Mouse (Mus musculus) ES-Bruce4 (cell line): ENCODE measurements at regions not wholly inside any gene's neighbourhood (a gene's known extent, or its start where the extent isn't known, plus 50 kb on each side); places are given as distances from the start of the nearest gene placed in this dataset.

ENCODE experiments used
- H3K27ac ChIP-seq: 2 replicates; pipeline ENCODE4 v1.5.1; 2012; ENCODE audit warnings: low read length, inconsistent platforms; ENCODE audit not compliant: insufficient read depth
- H3K27me3 ChIP-seq: 2 replicates; pipeline ENCODE4 v1.6.1; 2012; ENCODE audit warnings: mild to moderate bottlenecking, low read length, inconsistent platforms; ENCODE audit not compliant: control insufficient read depth, poor library complexity, insufficient read depth, severe bottlenecking
- H3K36me3 ChIP-seq: 2 replicates; pipeline ENCODE4 v1.6.1; 2012; ENCODE audit warnings: inconsistent platforms, mild to moderate bottlenecking, low read length, moderate library complexity; ENCODE audit not compliant: control insufficient read depth, poor library complexity, insufficient read depth, severe bottlenecking
- H3K4me1 ChIP-seq: one replicate; pipeline ENCODE4 v1.8.1; 2011; ENCODE audit warnings: low read length; ENCODE audit not compliant: control insufficient read depth, insufficient read depth
- H3K4me3 ChIP-seq: 2 replicates; pipeline ENCODE4 v1.5.1; 2011; ENCODE audit warnings: low read depth, mild to moderate bottlenecking, low read length
- H3K9ac ChIP-seq: 2 replicates; pipeline ENCODE4 v1.6.1; 2012; ENCODE audit warnings: low read depth, mild to moderate bottlenecking, inconsistent platforms; ENCODE audit not compliant: poor library complexity, severe bottlenecking
- H3K9me3 ChIP-seq: replicated peaks from 2 replicates; pipeline ENCODE4 v1.6.1; 2012; ENCODE audit warnings: mild to moderate bottlenecking, low read length, inconsistent platforms; ENCODE audit not compliant: control insufficient read depth, poor library complexity, insufficient read depth, severe bottlenecking
- CTCF ChIP-seq: IDR thresholded peaks from one replicate; pipeline ENCODE4 v1.8.1; 2011; ENCODE audit warnings: low read depth, low read length
- EP300 ChIP-seq: IDR thresholded peaks from 2 replicates; pipeline ENCODE4 v1.6.1; 2011; ENCODE audit warnings: low read depth, low read length; ENCODE audit not compliant: insufficient read depth
- POLR2A ChIP-seq: IDR thresholded peaks from one replicate; pipeline ENCODE4 v1.8.1; 2011; ENCODE audit warnings: low read length; ENCODE audit not compliant: insufficient read depth

DNA sequence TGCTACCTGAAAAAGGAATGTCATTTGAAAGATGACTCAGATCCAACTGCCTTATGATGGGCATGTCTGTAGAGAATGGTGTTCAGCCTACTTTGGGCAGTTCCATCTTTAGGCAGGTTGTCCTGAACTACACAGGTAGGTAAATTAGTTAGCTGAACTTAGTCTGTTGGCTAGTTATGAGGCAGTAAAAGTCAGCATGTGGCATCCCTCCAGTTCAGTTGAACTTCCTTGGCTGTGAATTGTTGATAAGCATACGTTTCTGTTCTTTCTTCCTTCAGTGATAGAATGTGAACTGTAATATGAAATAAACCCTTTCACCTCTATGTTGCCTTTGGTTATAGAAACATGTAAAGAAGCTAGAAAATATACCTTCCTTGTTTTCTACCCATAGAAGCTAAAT lies 1198.8 kb downstream of the Cntnap5b start:
- Histone ChIP-seq H3K36me3 (no peaks in the 10 kb centered on the region), H3K9ac (no peak overlapping the region), H3K4me1 (no peaks in the 10 kb centered on the region), H3K27me3 (no peaks in the 10 kb centered on the region), H3K4me3 (no peak overlapping the region), H3K27ac (no peak overlapping the region), H3K9me3 (no peaks in the 10 kb centered on the region)
- TF ChIP-seq POLR2A (no peak), CTCF (no peak), EP300 (no peak)

DNA sequence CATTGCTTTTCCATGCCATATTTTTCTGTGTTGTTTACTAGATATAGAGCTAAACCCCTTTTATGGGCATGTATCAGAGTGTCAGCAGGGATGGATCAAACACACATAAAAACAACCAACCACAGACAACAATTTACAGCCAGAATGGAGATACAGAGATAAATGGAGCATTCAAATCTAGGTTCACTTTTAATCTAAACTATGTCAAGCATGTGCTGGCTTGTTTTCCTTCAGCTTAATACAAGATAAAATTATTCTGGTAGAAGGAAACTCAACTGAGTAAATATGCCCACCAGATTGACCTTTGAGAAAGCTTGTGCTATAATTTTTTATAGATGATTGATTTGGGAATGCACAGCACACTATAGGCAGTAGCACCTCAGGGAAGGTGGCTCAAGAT lies 1199.7 kb downstream of the Cntnap5b start:
- no peaks in the 10 kb centered on the region for H3K36me3 ChIP-seq
- TF ChIP-seq EP300 (no peak), CTCF (no peak), POLR2A (no peak)
- H3K27me3 ChIP-seq = no peaks in the 10 kb centered on the region
- no peaks in the 10 kb centered on the region for H3K9me3 ChIP-seq
- no peak overlapping the region for H3K4me3 ChIP-seq
- no peak overlapping the region for H3K27ac ChIP-seq
- no peak overlapping the region for H3K9ac ChIP-seq
- no peaks in the 10 kb centered on the region for H3K4me1 ChIP-seq

DNA sequence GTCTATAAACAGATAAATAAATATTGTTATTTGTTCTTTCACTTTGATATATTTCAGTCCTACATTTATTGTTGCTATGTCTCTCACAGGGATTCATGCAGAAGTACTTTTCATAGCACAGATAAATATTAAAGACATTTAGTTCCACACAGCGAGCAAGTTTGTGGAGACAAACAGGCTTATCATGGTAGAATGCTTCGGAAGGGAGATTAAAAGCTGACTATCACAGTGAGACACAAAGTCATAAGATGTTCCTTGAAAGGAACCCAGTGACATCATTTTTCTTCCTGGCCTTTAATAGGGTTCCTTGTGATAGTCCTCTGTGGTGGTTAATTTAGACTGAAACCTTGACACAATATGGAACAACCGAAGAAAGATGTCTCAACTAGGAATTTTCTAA lies 1201.1 kb downstream of the Cntnap5b start:
- no peak overlapping the region for H3K9ac ChIP-seq
- no peaks in the 10 kb centered on the region for H3K9me3 ChIP-seq
- no peaks in the 10 kb centered on the region for H3K36me3 ChIP-seq
- no peaks in the 10 kb centered on the region for H3K4me1 ChIP-seq
- no peak overlapping the region for H3K27ac ChIP-seq
- H3K27me3 ChIP-seq = no peaks in the 10 kb centered on the region
- TF ChIP-seq CTCF = no peak
- no peak for TF ChIP-seq EP300
- TF ChIP-seq POLR2A = no peak
- no peak overlapping the region for H3K4me3 ChIP-seq
